Mouse (Mus musculus) neutrophil, adult 59 days (primary cell): ENCODE measurements around the gene Slc8a3. TPM values are rescaled to one million over a fixed set of nuclear protein-coding genes. Genes with fewer than 3 reads are reported as not detected.

Source experiments
- total RNA-seq, 2 experiments: library from RNA; stranded (reverse); gene quantifications; 1 replicate in 1 of 2; 2 replicates in 1 of 2; pipeline ENCODE4 v1.2.4; 2023

The Slc8a3 gene
- total RNA-seq, result under 1 TPM in 1 of 2 experiments, not detected in 1; 0.11 TPM

DNA sequence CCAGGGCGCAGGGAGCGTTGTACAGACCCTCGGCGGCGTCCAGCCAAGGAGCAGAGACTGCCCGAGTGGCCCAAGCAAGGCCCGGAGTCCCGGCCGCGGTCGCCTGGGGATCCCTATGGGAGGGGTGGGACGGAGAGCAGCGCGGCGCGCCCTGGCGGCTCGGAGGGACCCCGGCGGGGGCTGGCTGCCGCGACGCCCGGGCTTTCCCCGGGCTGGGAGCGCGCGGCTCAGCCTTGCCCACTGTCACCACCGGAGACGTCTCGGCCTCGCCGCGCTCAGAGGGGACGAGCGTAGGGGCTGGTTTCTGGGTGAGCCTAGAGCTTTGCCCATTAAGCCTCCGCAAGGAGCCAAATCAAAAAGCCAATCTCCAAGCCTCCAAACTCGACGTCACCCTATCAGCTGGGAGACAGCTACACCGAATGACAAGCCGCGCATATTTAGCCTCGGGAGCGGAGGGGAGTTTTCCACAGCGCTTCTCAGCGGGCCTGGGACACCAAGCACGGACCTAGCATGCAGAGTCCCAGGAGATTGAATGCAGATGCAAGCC is at the start of gene Slc8a3:
Slc8a3 (minus strand) TSS at position 306 of the 547 bp plus-strand sequence.

GRCm38 (mm10) chr12:81379364-81379763 is 46.4 kb upstream of the Slc8a3 start, which contains the start of gene Gm4787:
Gene Gm4787, minus strand, starts transcription at chr12:81379464.

Other genes starting within 250 kb of the Slc8a3 start
- gene Gm4787, start 46.3 kb upstream of the Slc8a3 start, total RNA-seq, result under 1 TPM; 0.24 to 0.27 TPM
- under 1 TPM; 0.64 to 0.93 TPM for gene Adam4, start 88.8 kb upstream of the Slc8a3 start, total RNA-seq
- gene Cox16, start 151.9 kb upstream of the Slc8a3 start, total RNA-seq, result 10 to 100 TPM; 31.0 to 33.8 TPM
- 10 to 100 TPM; 10.1 to 13.2 TPM for gene Gm20498, start 199.7 kb upstream of the Slc8a3 start, total RNA-seq
- 10 to 100 TPM; 13.3 to 13.5 TPM for gene Synj2bp, start 199.7 kb upstream of the Slc8a3 start, total RNA-seq
- not detected for gene Adam21, start 235.3 kb upstream of the Slc8a3 start, total RNA-seq